Mouse (Mus musculus) limb, embryonic 14.5 days (tissue): Measurements from ENCODE around the gene Atp5d. TPM values are rescaled to one million over a fixed set of nuclear protein-coding genes. Genes with fewer than 3 reads are reported as not detected.

Source experiments
- ATAC-seq: fragments of 200-750 bp; cut with Nextera tagmentation; 2 replicates; pipeline ENCODE4 v1.8.0; 2017; ENCODE audit warnings: low read depth, moderate number of reproducible peaks, moderate TSS enrichment; ENCODE audit not compliant: low FRiP score
- DNase-seq: peaks from one replicate; pipeline ENCODE4 v3.0.0-alpha.2; 2015; ENCODE audit warnings: low spot score
- H3K27ac ChIP-seq: fragments of 300-500 bp; sonication (generic); replicated peaks from 2 replicates; pipeline ENCODE4 v1.5.1; 2014; ENCODE audit warnings: low read depth, mild to moderate bottlenecking, low read length, moderate library complexity, mixed read lengths
- H3K27me3 ChIP-seq: fragments of 300-500 bp; sonication (generic); 2 replicates; pipeline ENCODE4 v1.6.1; 2014; ENCODE audit warnings: low read length, mixed read lengths; ENCODE audit not compliant: control insufficient read depth, insufficient read depth
- H3K36me3 ChIP-seq: fragments of 300-500 bp; sonication (generic); 2 replicates; pipeline ENCODE4 v1.6.1; 2014; ENCODE audit warnings: mild to moderate bottlenecking, low read length, moderate library complexity, mixed read lengths; ENCODE audit not compliant: control insufficient read depth, insufficient read depth
- H3K4me1 ChIP-seq: fragments of 300-500 bp; sonication (generic); 2 replicates; pipeline ENCODE4 v1.6.1; 2014; ENCODE audit warnings: antibody characterized with exemption, low read length, mixed read lengths; ENCODE audit not compliant: control insufficient read depth, insufficient read depth
- H3K4me2 ChIP-seq: fragments of 300-500 bp; sonication (generic); replicated peaks from 2 replicates; pipeline ENCODE4 v1.6.1; 2014; ENCODE audit warnings: low read depth, mild to moderate bottlenecking, low read length, moderate library complexity; ENCODE audit not compliant: severe bottlenecking
- H3K4me3 ChIP-seq: fragments of 300-500 bp; sonication (generic); replicated peaks from 2 replicates; pipeline ENCODE4 v1.5.1; 2014; ENCODE audit warnings: low read length
- H3K9ac ChIP-seq: fragments of 300-500 bp; sonication (generic); 2 replicates; pipeline ENCODE4 v1.6.1; 2014; ENCODE audit warnings: mild to moderate bottlenecking, low read depth, low read length, moderate library complexity; ENCODE audit not compliant: severe bottlenecking
- H3K9me3 ChIP-seq: fragments of 300-500 bp; sonication (generic); 2 replicates; pipeline ENCODE4 v1.6.1; 2016; ENCODE audit warnings: low read length; ENCODE audit not compliant: control insufficient read depth
- POLR2A ChIP-seq: fragments of 200-500 bp; IDR thresholded peaks from 2 replicates; pipeline ENCODE4 v1.8.0; 2012; ENCODE audit warnings: inconsistent platforms, mild to moderate bottlenecking, moderate library complexity, borderline replicate concordance; ENCODE audit not compliant: insufficient read depth, insufficient read length; ENCODE audit errors: extremely low read depth
- WGBS: fragments of 180-500 bp; shearing (Covaris S2); extraction: QIAGEN DNeasy Blood & Tissue Kit; methylation state at CpG from one replicate; pipeline ENCODE4 v1.1.7; 2014; 5-methylcytosine and 5-hydroxymethylcytosine counted together
- polyA plus RNA-seq, 2 experiments: library from polyadenylated mRNA; depleted of rRNA in 1 of 2; stranded (reverse) in 1 of 2; unstranded in 1 of 2; fragments of >200 nt; fragmentation: Nextera tagmentation in 1 of 2; extraction: Ambion mirVana in 1 of 2; gene quantifications; 2 replicates each; pipeline versions ENCODE4 v1.2.1 to v1.2.3; 2012 to 2014

Atp5d gene
- polyA plus RNA-seq, 2 experiments = 449 to 477 TPM

- H3K4me3 ChIP-seq = no peak overlapping the region
- ATAC-seq = no peak
- no peaks in the 10 kb centered on the region for H3K9me3 ChIP-seq
- no peak for TF ChIP-seq POLR2A
- H3K9ac ChIP-seq = no peak overlapping the region
- peaks cover 17% of the 10 kb centered on the region; the same call in 1 of the 2 replicates for H3K4me1 ChIP-seq
- H3K27me3 ChIP-seq = no peaks in the 10 kb centered on the region
- WGBS = 96% methylated on average over 7 of the region's 7 CpGs
- H3K4me2 ChIP-seq = no peak overlapping the region
- H3K36me3 ChIP-seq = peaks cover 33% of the 10 kb centered on the region
- no peak overlapping the region for H3K27ac ChIP-seq
- no peak for DNase-seq
Measured at GRCm38 (mm10) chr10:80143664-80144063, 5.2 kb downstream of the Atp5d start.

GRCm38 (mm10) chr10:80144159-80144558, 5.7 kb downstream of the Atp5d start:
- ATAC-seq = no peak

GRCm38 (mm10) chr10:80144864-80145838, 6.7 kb downstream of the Atp5d start:
- WGBS = 73% methylated on average over 20 of the region's 20 CpGs
- no peaks in the 10 kb centered on the region for H3K27me3 ChIP-seq
- H3K4me3 ChIP-seq = no peak overlapping the region
- no peak overlapping the region for H3K4me2 ChIP-seq
- H3K9ac ChIP-seq = no peak overlapping the region
- peak; percentile 73 for DNase-seq
- peaks cover 14% of the 10 kb centered on the region; the same call in 1 of the 2 replicates for H3K4me1 ChIP-seq
- H3K9me3 ChIP-seq = no peaks in the 10 kb centered on the region
- no peak for ATAC-seq
- H3K27ac ChIP-seq = no peak overlapping the region
- H3K36me3 ChIP-seq = peaks cover 37% of the 10 kb centered on the region
- TF ChIP-seq POLR2A = no peak

More at GRCm38 (mm10) chr10:80144159-80144558, 5.7 kb downstream of the Atp5d start:
- Histone ChIP-seq H3K36me3 (peaks cover 33% of the 10 kb centered on the region), H3K9me3 (no peaks in the 10 kb centered on the region), H3K4me2 (no peak overlapping the region), H3K9ac (no peak overlapping the region), H3K27me3 (no peaks in the 10 kb centered on the region), H3K4me3 (no peak overlapping the region), H3K4me1 (peaks cover 17% of the 10 kb centered on the region; the same call in 1 of the 2 replicates), H3K27ac (no peak overlapping the region)
- 91% methylated on average over 12 of the region's 12 CpGs for WGBS
- no peak for DNase-seq
- no peak for TF ChIP-seq POLR2A

GRCm38 (mm10) chr10:80145896-80146295, 7.5 kb downstream of the Atp5d start:
- ATAC-seq (no peak), DNase-seq (no peak)
- H3K4me1 ChIP-seq = peaks cover 14% of the 10 kb centered on the region; the same call in 1 of the 2 replicates
- no peak overlapping the region for H3K4me2 ChIP-seq
- H3K27me3 ChIP-seq = no peaks in the 10 kb centered on the region
- no peak for TF ChIP-seq POLR2A
- no peak overlapping the region for H3K4me3 ChIP-seq
- H3K27ac ChIP-seq = no peak overlapping the region
- H3K36me3 ChIP-seq = peaks cover 42% of the 10 kb centered on the region
- 84% methylated on average over 6 of the region's 6 CpGs for WGBS
- H3K9ac ChIP-seq = no peak overlapping the region
- no peaks in the 10 kb centered on the region for H3K9me3 ChIP-seq

- 70% methylated on average over 4 of the region's 4 CpGs for WGBS
- Histone ChIP-seq H3K9ac (no peak overlapping the region), H3K4me2 (no peak overlapping the region), H3K27ac (no peak overlapping the region), H3K4me3 (no peak overlapping the region), H3K9me3 (no peaks in the 10 kb centered on the region), H3K4me1 (peaks cover 14% of the 10 kb centered on the region; the same call in 1 of the 2 replicates), H3K27me3 (no peaks in the 10 kb centered on the region), H3K36me3 (peaks cover 49% of the 10 kb centered on the region)
- DNase-seq = no peak
- TF ChIP-seq POLR2A = no peak
- ATAC-seq = no peak
Measured at GRCm38 (mm10) chr10:80146568-80147011, 8.2 kb downstream of the Atp5d start.
